Mouse (Mus musculus): ENCODE measurements at regions not wholly inside any gene's neighbourhood (a gene's known extent, or its start where the extent isn't known, plus 50 kb on each side); places are given as distances from the start of the nearest gene placed in this dataset.

DNA sequence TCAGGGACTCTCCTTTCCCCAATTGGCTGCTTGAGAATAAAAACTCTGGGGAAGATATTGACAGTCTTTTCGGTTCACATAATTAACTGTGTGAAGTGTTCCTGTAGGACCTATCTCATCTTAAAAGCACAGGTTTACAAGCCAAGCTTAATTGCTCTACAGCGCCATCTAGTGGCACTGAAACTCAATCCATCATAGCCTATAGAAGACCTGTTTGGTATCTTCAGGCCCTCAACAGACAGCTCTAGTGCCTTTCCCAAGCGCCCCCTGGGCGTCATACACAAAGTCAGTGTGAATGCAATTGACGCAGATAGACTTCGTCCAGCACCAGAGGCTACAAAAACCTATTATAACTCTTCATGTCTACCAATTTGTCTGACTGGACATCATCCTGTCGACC is 78.9 kb upstream of the Lsm6 start:
- in situ Hi-C loops (cut with MboI; ENCODE audit: low pct_ligation_motif_present, low pct_unique_long_range_greater_than_20kb, low sequenced_read_pairs): no loop called here
- H3K27me3 ChIP-seq (replicated peaks): no peaks in the 10 kb centered on the region
- H3K36me3 ChIP-seq (replicated peaks in 1 of 2; ENCODE audit: control insufficient read depth in 1 of 2, insufficient read depth in 1 of 2, low read length in 1 of 2): no peaks in the 10 kb centered on the region

DNA sequence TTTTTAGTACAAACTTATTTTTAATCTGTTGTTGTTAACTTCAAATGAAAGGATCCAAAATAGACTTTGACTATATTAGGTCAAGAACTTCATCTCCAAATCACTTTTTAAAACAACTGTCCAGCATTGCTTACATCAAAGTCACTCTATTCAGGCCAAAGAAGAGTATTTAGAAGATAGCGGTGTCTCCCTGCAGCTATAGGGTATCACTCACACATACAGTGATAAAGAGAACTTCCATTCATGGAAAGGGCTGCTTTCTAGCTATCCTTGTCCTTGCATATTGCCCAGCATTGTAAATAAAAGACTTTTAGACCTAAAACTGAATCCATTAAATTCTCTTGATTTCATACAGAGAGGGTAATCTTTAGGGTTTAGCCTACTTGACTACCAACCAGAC is 82.1 kb upstream of the Lsm6 start:
- Histone ChIP-seq H3K4me2 (ENCODE audit: insufficient read depth, low read depth, poor library complexity, severe bottlenecking) (no peak overlapping the region), H3K4me1 (ENCODE audit: control insufficient read depth in 1 of 2, insufficient read depth in 2 of 2) (no peaks in the 10 kb centered on the region), H3K9me3 (replicated peaks; ENCODE audit: low read length) (no peaks in the 10 kb centered on the region), H3K27ac (ENCODE audit: insufficient read depth, low read depth) (no peak overlapping the region), H3K27me3 (replicated peaks) (no peaks in the 10 kb centered on the region), H3K4me3 (replicated peaks in 1 of 3; ENCODE audit: low read depth in 2 of 3, low read length in 2 of 3, poor library complexity in 1 of 3) (no peak overlapping the region), H3K79me2 (replicated peaks; ENCODE audit: control insufficient read depth, extremely low read depth, insufficient read depth, poor library complexity, severe bottlenecking) (no peaks in the 10 kb centered on the region), H3K36me3 (replicated peaks in 1 of 2; ENCODE audit: control insufficient read depth in 1 of 2, insufficient read depth in 1 of 2, low read length in 1 of 2) (no peaks in the 10 kb centered on the region), H3K9ac (ENCODE audit: insufficient read depth, low read depth) (no peak overlapping the region)
- TF ChIP-seq SIN3A (IDR thresholded peaks at IDR 0.05; ENCODE audit: low read length) (no peak), ZC3H11A (IDR thresholded peaks at IDR 0.05; ENCODE audit: low read depth, low read length) (no peak), ZNF384 (IDR thresholded peaks at IDR 0.05; ENCODE audit: low read depth, low read length) (no peak), MEF2A (IDR thresholded peaks at IDR 0.05; ENCODE audit: borderline replicate concordance, low read depth, low read length) (no peak), RCOR1 (conservative IDR thresholded peaks at IDR 0.05; ENCODE audit: low read depth, low read length) (no peak), E2F4 (IDR thresholded peaks at IDR 0.05; ENCODE audit: insufficient replicate concordance, low read depth, low read length) (no peak), POLR2AphosphoS2 (IDR thresholded peaks at IDR 0.05; ENCODE audit: low read depth, low read length) (no peak), MYC (IDR thresholded peaks at IDR 0.05; ENCODE audit: low read depth, low read length) (no peak), CHD2 (IDR thresholded peaks at IDR 0.05; ENCODE audit: low read length) (no peak), BHLHE40 (IDR thresholded peaks at IDR 0.05; ENCODE audit: low read depth, low read length) (no peak), PAX5 (IDR thresholded peaks at IDR 0.05; ENCODE audit: low read length) (no peak)
- in situ Hi-C loops (cut with MboI; ENCODE audit: low pct_ligation_motif_present, low pct_unique_long_range_greater_than_20kb, low sequenced_read_pairs) (no loop called here), dilution Hi-C loops (cut with MboI; ENCODE audit: extremely low pct_ligation_motif_present, extremely low pct_unique_long_range_greater_than_20kb, low sequenced_read_pairs) (no loop called here)
- DNase-seq (ENCODE audit: extremely low read depth): no peak

More for the DNA sequence above, 78.9 kb upstream of the Lsm6 start:
- H3K4me1 ChIP-seq (ENCODE audit: control insufficient read depth in 1 of 2, insufficient read depth in 2 of 2): no peaks in the 10 kb centered on the region
- H3K9ac ChIP-seq (ENCODE audit: insufficient read depth, low read depth): no peak overlapping the region
- H3K4me2 ChIP-seq (ENCODE audit: insufficient read depth, low read depth, poor library complexity, severe bottlenecking): no peak overlapping the region
- peak; percentile 92 for DNase-seq (ENCODE audit: extremely low read depth)
- H3K4me3 ChIP-seq (replicated peaks in 1 of 3; ENCODE audit: low read depth in 2 of 3, low read length in 2 of 3, poor library complexity in 1 of 3): no peak overlapping the region
- peak; percentile 90 to 94 for TF ChIP-seq CTCF (conservative IDR thresholded peaks at IDR 0.05 in 1 of 2, IDR thresholded peaks at IDR 0.05 in 1 of 2; ENCODE audit: low read depth in 2 of 2, low read length in 2 of 2)
- no peak for TF ChIP-seq SIN3A (IDR thresholded peaks at IDR 0.05; ENCODE audit: low read length)
- peak; percentile 81 for TF ChIP-seq RAD21 (IDR thresholded peaks at IDR 0.05; ENCODE audit: low read depth, low read length)
- peak; percentile 25 for TF ChIP-seq ZC3H11A (IDR thresholded peaks at IDR 0.05; ENCODE audit: low read depth, low read length)
- TF ChIP-seq SMC3 (IDR thresholded peaks at IDR 0.05; ENCODE audit: low read depth, low read length): peak; percentile 79
- H3K9me3 ChIP-seq (replicated peaks; ENCODE audit: low read length): no peaks in the 10 kb centered on the region
- dilution Hi-C loops (cut with MboI; ENCODE audit: extremely low pct_ligation_motif_present, extremely low pct_unique_long_range_greater_than_20kb, low sequenced_read_pairs): no loop called here
- no peaks in the 10 kb centered on the region for H3K79me2 ChIP-seq (replicated peaks; ENCODE audit: control insufficient read depth, extremely low read depth, insufficient read depth, poor library complexity, severe bottlenecking)
- H3K27ac ChIP-seq (ENCODE audit: insufficient read depth, low read depth): no peak overlapping the region

DNA sequence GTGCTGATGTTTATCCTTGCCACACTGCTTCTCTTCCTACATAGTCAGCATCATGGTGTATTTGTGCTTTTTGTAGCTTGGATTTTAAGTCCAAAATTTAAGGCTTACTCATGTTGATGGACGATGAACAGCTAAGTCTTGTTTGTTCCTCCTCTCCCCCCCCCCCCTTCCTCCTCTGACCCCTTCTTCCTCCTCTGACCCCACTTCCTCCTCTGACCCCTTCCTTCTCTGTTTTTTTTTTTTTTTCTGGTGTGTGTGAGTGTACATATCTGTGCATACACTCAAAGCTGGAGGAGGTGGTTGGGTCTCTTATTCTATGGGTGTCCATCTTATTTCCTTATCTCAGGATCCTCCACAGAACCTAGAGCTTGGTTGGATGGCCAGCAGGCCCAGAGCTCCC is 87.0 kb upstream of the Lsm6 start:
- no peak for DNase-seq (ENCODE audit: extremely low read depth)
- in situ Hi-C loops (cut with MboI; ENCODE audit: low pct_ligation_motif_present, low pct_unique_long_range_greater_than_20kb, low sequenced_read_pairs) (no loop called here), dilution Hi-C loops (cut with MboI; ENCODE audit: extremely low pct_ligation_motif_present, extremely low pct_unique_long_range_greater_than_20kb, low sequenced_read_pairs) (no loop called here)
- Histone ChIP-seq H3K36me3 (replicated peaks in 1 of 2; ENCODE audit: control insufficient read depth in 1 of 2, insufficient read depth in 1 of 2, low read length in 1 of 2) (no peaks in the 10 kb centered on the region), H3K4me2 (ENCODE audit: insufficient read depth, low read depth, poor library complexity, severe bottlenecking) (no peak overlapping the region), H3K27me3 (replicated peaks) (no peaks in the 10 kb centered on the region), H3K9me3 (replicated peaks; ENCODE audit: low read length) (no peaks in the 10 kb centered on the region), H3K79me2 (replicated peaks; ENCODE audit: control insufficient read depth, extremely low read depth, insufficient read depth, poor library complexity, severe bottlenecking) (no peaks in the 10 kb centered on the region), H3K4me1 (ENCODE audit: control insufficient read depth in 1 of 2, insufficient read depth in 2 of 2) (no peaks in the 10 kb centered on the region), H3K9ac (ENCODE audit: insufficient read depth, low read depth) (no peak overlapping the region), H3K4me3 (replicated peaks in 1 of 3; ENCODE audit: low read depth in 2 of 3, low read length in 2 of 3, poor library complexity in 1 of 3) (no peak overlapping the region), H3K27ac (ENCODE audit: insufficient read depth, low read depth) (no peak overlapping the region)
- TF ChIP-seq KAT2A (IDR thresholded peaks at IDR 0.05; ENCODE audit: insufficient replicate concordance, low read length) (no peak), JUN (IDR thresholded peaks at IDR 0.05; ENCODE audit: insufficient read depth, low read depth, low read length) (no peak), MAFK (IDR thresholded peaks at IDR 0.05; ENCODE audit: insufficient replicate concordance, low read length) (no peak), POLR2AphosphoS2 (IDR thresholded peaks at IDR 0.05; ENCODE audit: low read depth, low read length) (no peak), RCOR1 (conservative IDR thresholded peaks at IDR 0.05; ENCODE audit: low read depth, low read length) (no peak), CHD2 (IDR thresholded peaks at IDR 0.05; ENCODE audit: low read length) (no peak), ETS1 (conservative IDR thresholded peaks at IDR 0.05; ENCODE audit: low read depth, low read length) (no peak), NELFE (IDR thresholded peaks at IDR 0.05; ENCODE audit: low read depth, low read length) (no peak), ZKSCAN1 (IDR thresholded peaks at IDR 0.05; ENCODE audit: borderline replicate concordance, low read depth, low read length) (no peak), RAD21 (IDR thresholded peaks at IDR 0.05; ENCODE audit: low read depth, low read length) (no peak), CTCF (conservative IDR thresholded peaks at IDR 0.05 in 1 of 2, IDR thresholded peaks at IDR 0.05 in 1 of 2; ENCODE audit: low read depth in 2 of 2, low read length in 2 of 2) (no peak), SIN3A (IDR thresholded peaks at IDR 0.05; ENCODE audit: low read length) (no peak), MYC (IDR thresholded peaks at IDR 0.05; ENCODE audit: low read depth, low read length) (no peak), PAX5 (IDR thresholded peaks at IDR 0.05; ENCODE audit: low read length) (no peak), ZC3H11A (IDR thresholded peaks at IDR 0.05; ENCODE audit: low read depth, low read length) (no peak), MAX (IDR thresholded peaks at IDR 0.05; ENCODE audit: low read length) (no peak), E2F4 (IDR thresholded peaks at IDR 0.05; ENCODE audit: insufficient replicate concordance, low read depth, low read length) (no peak), EP300 (IDR thresholded peaks at IDR 0.05; ENCODE audit: low read length) (no peak)
